Mouse (Mus musculus) lung, postnatal 0 days (tissue): ENCODE results near the gene Ptk7.

Experiments used
- CTCF ChIP-seq: IDR thresholded peaks from 2 replicates; pipeline ENCODE4 v1.5.1; 2016; ENCODE audit warnings: antibody characterized with exemption, mild to moderate bottlenecking
- EP300 ChIP-seq: IDR thresholded peaks from 2 replicates; pipeline ENCODE4 v1.6.1; 2016; ENCODE audit warnings: antibody characterized with exemption, mild to moderate bottlenecking, control low read depth

DNA sequence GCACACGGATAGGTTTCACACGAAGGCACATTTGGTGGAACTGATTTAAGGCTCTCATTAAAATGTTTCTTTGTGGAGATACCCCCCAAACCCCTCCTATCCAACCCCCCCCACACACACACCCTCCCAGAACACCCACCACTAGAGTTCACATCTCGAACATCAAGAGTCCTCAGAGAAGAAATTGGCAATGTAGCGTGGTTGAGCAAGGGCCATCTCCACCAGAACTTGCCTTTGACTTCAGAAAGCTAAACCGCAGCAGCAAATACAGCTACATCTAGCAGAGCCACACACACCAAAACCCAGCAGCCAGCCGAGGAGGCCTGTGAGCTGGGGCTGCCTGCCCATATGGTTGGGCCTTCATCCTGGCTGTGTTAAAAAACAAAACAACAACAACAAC, 1.9 kb downstream of the Ptk7 start:
- no peak for TF ChIP-seq EP300
- no peak for TF ChIP-seq CTCF
